Mouse (Mus musculus) forebrain, embryonic 12.5 days (tissue): ENCODE measurements around the gene Cetn2. TPM values are rescaled to one million over a fixed set of nuclear protein-coding genes. Genes with fewer than 3 reads are reported as not detected.

ENCODE experiments used
- ATAC-seq: fragments of 200-750 bp; cut with Nextera tagmentation; 2 replicates; pipeline ENCODE4 v1.8.0; 2017; ENCODE audit warnings: moderate TSS enrichment; ENCODE audit not compliant: low FRiP score
- H3K27ac ChIP-seq: fragments of 300-500 bp; sonication (generic); 2 replicates; pipeline ENCODE4 v1.5.1; 2016; ENCODE audit warnings: mild to moderate bottlenecking
- H3K27me3 ChIP-seq: fragments of 300-500 bp; sonication (generic); 2 replicates; pipeline ENCODE4 v1.6.1; 2016; ENCODE audit warnings: mild to moderate bottlenecking
- H3K36me3 ChIP-seq: fragments of 300-500 bp; sonication (generic); replicated peaks from 2 replicates; pipeline ENCODE4 v1.6.1; 2016; ENCODE audit warnings: mild to moderate bottlenecking
- H3K4me1 ChIP-seq: fragments of 300-500 bp; sonication (generic); 2 replicates; pipeline ENCODE4 v1.6.1; 2016
- H3K4me2 ChIP-seq: fragments of 300-500 bp; sonication (generic); 2 replicates; pipeline ENCODE4 v1.6.1; 2016; ENCODE audit warnings: mild to moderate bottlenecking, moderate library complexity
- H3K4me3 ChIP-seq: fragments of 300-500 bp; sonication (generic); replicated peaks from 2 replicates; pipeline ENCODE4 v1.5.1; 2016; ENCODE audit warnings: mild to moderate bottlenecking
- H3K9ac ChIP-seq: fragments of 300-500 bp; sonication (generic); 2 replicates; pipeline ENCODE4 v1.6.1; 2016; ENCODE audit warnings: mild to moderate bottlenecking
- H3K9me3 ChIP-seq: fragments of 300-500 bp; sonication (generic); 2 replicates; pipeline ENCODE4 v1.6.1; 2016
- WGBS: fragments of 180-500 bp; shearing (Covaris S2); methylation state at CpG from one replicate; pipeline ENCODE4 v1.1.7; 2016; 5-methylcytosine and 5-hydroxymethylcytosine counted together
- polyA plus RNA-seq: library from polyadenylated mRNA; unstranded; fragments of >200 nt; fragmentation: Nextera tagmentation; extraction: Ambion mirVana; gene quantifications from 2 replicates; pipeline ENCODE4 v1.2.1, GENCODE M21; 2016

Gene Cetn2
- polyA plus RNA-seq, 1 experiment from 2014 or later, result 103 TPM

- Histone ChIP-seq H3K27me3 (no peaks in the 10 kb centered on the region), H3K9ac (no peak overlapping the region), H3K9me3 (no peaks in the 10 kb centered on the region), H3K27ac (peak overlapping the region; percentile 83), H3K36me3 (no peaks in the 10 kb centered on the region), H3K4me1 (peaks cover 7% of the 10 kb centered on the region), H3K4me3 (no peak overlapping the region), H3K4me2 (no peak overlapping the region)
- ATAC-seq, result no peak
- WGBS, result 31% methylated on average over 1 of the region's 1 CpGs
Observed at GRCm38 (mm10) chrX:72896055-72896437, 22.2 kb downstream of the Cetn2 start.

GRCm38 (mm10) chrX:72895388-72896054 lies 22.7 kb downstream of the Cetn2 start:
- 33% methylated on average over 5 of the region's 5 CpGs for WGBS
- Histone ChIP-seq H3K9ac (no peak overlapping the region), H3K36me3 (no peaks in the 10 kb centered on the region), H3K4me1 (peaks cover 7% of the 10 kb centered on the region), H3K27me3 (no peaks in the 10 kb centered on the region), H3K4me3 (no peak overlapping the region), H3K27ac (peak overlapping the region; percentile 83), H3K4me2 (no peak overlapping the region), H3K9me3 (no peaks in the 10 kb centered on the region)
- peak; percentile 96 for ATAC-seq

Other genes with a start within 250 kb of the Cetn2 start
- gene Gabrq, start 93.2 kb downstream of the Cetn2 start, polyA plus RNA-seq, result 2.0 and 2.7 TPM in 2 replicates
- gene Nsdhl, start 146 bp upstream of the Cetn2 start, polyA plus RNA-seq, result 35.2 and 36.8 TPM in 2 replicates
- 2.4 and 3.3 TPM in 2 replicates for gene Zfp185, start 68.9 kb upstream of the Cetn2 start, polyA plus RNA-seq
- not detected in 2 replicates for gene Pnma5, start 118.7 kb upstream of the Cetn2 start, polyA plus RNA-seq
- gene Pnma3, start 146.4 kb upstream of the Cetn2 start, polyA plus RNA-seq, result 0.99 and 1.0 TPM in 2 replicates
- gene Xlr4a, start 164.1 kb upstream of the Cetn2 start, polyA plus RNA-seq, result 0.18 and 0.72 TPM in 2 replicates
- 2.7 and 3.3 TPM in 2 replicates for gene Xlr3a, start 178.7 kb upstream of the Cetn2 start, polyA plus RNA-seq
- gene Gm14685, start 198.6 kb upstream of the Cetn2 start, polyA plus RNA-seq, result 0.31 TPM in 1 of 2 replicates, not detected in the other
- gene Xlr5b, start 230.4 kb upstream of the Cetn2 start, polyA plus RNA-seq, result not detected in 2 replicates
- 0.45 TPM in 1 of 2 replicates, not detected in the other for gene DXBay18, start 231.0 kb upstream of the Cetn2 start, polyA plus RNA-seq